24 mouse cellular contexts compared by ENCODE assay signal in genomic region chr7:109206358-109206757, GRCm38 (mm10). TPM values are rescaled to one million over a fixed set of nuclear protein-coding genes. Genes with fewer than 3 reads are reported as not detected.
"Had no signal": no experiment of that assay in that cellular context is flagged by ENCODE, and none has a peak within 500 bp of the region (broad histone marks: within the 10 kb centered on the region; RNA-seq: fewer than 3 reads in every experiment).

No protein-coding gene starts in this region.

- H3K36me3 ChIP-seq: heart, embryonic 10.5 days; heart, embryonic 12.5 days; hindbrain, embryonic 13.5 days; intestine, embryonic 15.5 days; limb, embryonic 10.5 days; limb, embryonic 12.5 days; liver, embryonic 13.5 days had no signal

- H3K4me2 ChIP-seq: heart, embryonic 12.5 days; hindbrain, embryonic 13.5 days; intestine, embryonic 15.5 days; limb, embryonic 12.5 days; liver, embryonic 11.5 days; liver, embryonic 13.5 days had no signal

- H3K27me3 ChIP-seq: heart, embryonic 12.5 days; intestine, embryonic 15.5 days; limb, embryonic 12.5 days; liver, embryonic 13.5 days had no signal

- H3K4me1 ChIP-seq: heart, embryonic 10.5 days; heart, embryonic 12.5 days; hindbrain, embryonic 13.5 days; intestine, embryonic 15.5 days; liver, embryonic 13.5 days had no signal

- H3K27ac ChIP-seq: gastrocnemius, adult 2 months; heart, embryonic 10.5 days; hindbrain, embryonic 13.5 days; intestine, embryonic 15.5 days; layer of hippocampus, adult 2 months; left cerebral cortex, adult 2 months; limb, embryonic 10.5 days; limb, embryonic 12.5 days; liver, embryonic 13.5 days had no signal

- H3K4me3 ChIP-seq: gastrocnemius, adult 2 months; heart, embryonic 10.5 days; heart, embryonic 12.5 days; hindbrain, embryonic 13.5 days; intestine, embryonic 15.5 days; layer of hippocampus, adult 2 months; left cerebral cortex, adult 2 months; limb, embryonic 10.5 days; limb, embryonic 12.5 days; liver, embryonic 13.5 days had no signal

- ATAC-seq: hindbrain, embryonic 16.5 days; inflammation-experienced regulatory T-cells, adult 6 months; intestine, embryonic 15.5 days; intestine, postnatal 0 days had no signal

- H3K9me3 ChIP-seq: heart, embryonic 10.5 days; heart, embryonic 12.5 days; hindbrain, embryonic 13.5 days; intestine, embryonic 15.5 days; limb, embryonic 10.5 days; limb, embryonic 12.5 days; liver, embryonic 13.5 days had no signal

- H3K9ac ChIP-seq: heart, embryonic 12.5 days; hindbrain, embryonic 13.5 days; intestine, embryonic 15.5 days; limb, embryonic 12.5 days; liver, embryonic 13.5 days had no signal

- DNase-seq: gastrocnemius, adult 2 months; gastrocnemius, postnatal 10 days; gastrocnemius, postnatal 25 days; heart, adult 18-20 months; heart, postnatal 10 days; heart, postnatal 36 days; kidney, adult 18-20 months; kidney, adult 8-10 months; kidney, postnatal 10 days; kidney, postnatal 4 days; liver; liver, embryonic 13.5 days had no signal

RNA-seq across cellular contexts. Expression of gene Lmo1, which starts 31.4 kb away (rescaled TPM):
- polyA plus RNA-seq: inflammation-experienced regulatory T-cells, adult 6 months had no signal
